Mouse (Mus musculus) liver, embryonic 11.5 days (tissue): Measurements from ENCODE around the gene Cox8a. TPM values are rescaled to one million over a fixed set of nuclear protein-coding genes. Genes with fewer than 3 reads are reported as not detected.

Experiments
- ATAC-seq: fragments of 200-750 bp; cut with Nextera tagmentation; replicated peaks from 2 replicates; pipeline ENCODE4 v1.8.0; 2017; ENCODE audit warnings: moderate number of reproducible peaks, mild to moderate bottlenecking, moderate TSS enrichment, moderate library complexity; ENCODE audit not compliant: low FRiP score
- DNase-seq: peaks from one replicate; pipeline ENCODE4 v3.0.0-alpha.2; 2017; ENCODE audit warnings: low spot score
- H3K27ac ChIP-seq: fragments of 300-500 bp; sonication (generic); 2 replicates; pipeline ENCODE4 v1.5.1; 2014; ENCODE audit warnings: mild to moderate bottlenecking, low read depth, low read length, control low read depth
- H3K27me3 ChIP-seq: fragments of 300-500 bp; sonication (generic); replicated peaks from 2 replicates; pipeline ENCODE4 v1.6.1; 2014; ENCODE audit warnings: low read length, mixed read lengths; ENCODE audit not compliant: control insufficient read depth, insufficient read depth
- H3K36me3 ChIP-seq: fragments of 300-500 bp; sonication (generic); 2 replicates; pipeline ENCODE4 v1.6.1; 2014; ENCODE audit warnings: mild to moderate bottlenecking, low read length, moderate library complexity, mixed read lengths; ENCODE audit not compliant: control insufficient read depth, insufficient read depth
- H3K4me1 ChIP-seq: fragments of 300-500 bp; sonication (generic); replicated peaks from 2 replicates; pipeline ENCODE4 v1.6.1; 2014; ENCODE audit warnings: low read length, mixed read lengths; ENCODE audit not compliant: control insufficient read depth, insufficient read depth
- H3K4me2 ChIP-seq: fragments of 300-500 bp; sonication (generic); 2 replicates; pipeline ENCODE4 v1.6.1; 2014; ENCODE audit warnings: mild to moderate bottlenecking, control low read depth, moderate library complexity
- H3K4me3 ChIP-seq: fragments of 300-500 bp; sonication (generic); 2 replicates; pipeline ENCODE4 v1.5.1; 2014; ENCODE audit warnings: low read depth, low read length, control low read depth
- H3K9ac ChIP-seq: fragments of 300-500 bp; sonication (generic); 2 replicates; pipeline ENCODE4 v1.6.1; 2014; ENCODE audit warnings: low read depth, low read length, control low read depth
- H3K9me3 ChIP-seq: fragments of 300-500 bp; sonication (generic); 2 replicates; pipeline ENCODE4 v1.6.1; 2016; ENCODE audit warnings: low read length, inconsistent platforms, mixed read lengths; ENCODE audit not compliant: control insufficient read depth
- WGBS: fragments of 180-500 bp; shearing (Covaris S2); extraction: QIAGEN DNeasy Blood & Tissue Kit; methylation state at CpG from one replicate; pipeline ENCODE4 v1.1.7; 2014; 5-methylcytosine and 5-hydroxymethylcytosine counted together
- polyA plus RNA-seq: library from polyadenylated mRNA; unstranded; fragments of >200 nt; fragmentation: Nextera tagmentation; extraction: Ambion mirVana; gene quantifications from 2 replicates; pipeline ENCODE4 v1.2.1, GENCODE M21; 2014

Gene Cox8a
- polyA plus RNA-seq, 1 experiment from 2014 or later: 1,108 TPM

DNA sequence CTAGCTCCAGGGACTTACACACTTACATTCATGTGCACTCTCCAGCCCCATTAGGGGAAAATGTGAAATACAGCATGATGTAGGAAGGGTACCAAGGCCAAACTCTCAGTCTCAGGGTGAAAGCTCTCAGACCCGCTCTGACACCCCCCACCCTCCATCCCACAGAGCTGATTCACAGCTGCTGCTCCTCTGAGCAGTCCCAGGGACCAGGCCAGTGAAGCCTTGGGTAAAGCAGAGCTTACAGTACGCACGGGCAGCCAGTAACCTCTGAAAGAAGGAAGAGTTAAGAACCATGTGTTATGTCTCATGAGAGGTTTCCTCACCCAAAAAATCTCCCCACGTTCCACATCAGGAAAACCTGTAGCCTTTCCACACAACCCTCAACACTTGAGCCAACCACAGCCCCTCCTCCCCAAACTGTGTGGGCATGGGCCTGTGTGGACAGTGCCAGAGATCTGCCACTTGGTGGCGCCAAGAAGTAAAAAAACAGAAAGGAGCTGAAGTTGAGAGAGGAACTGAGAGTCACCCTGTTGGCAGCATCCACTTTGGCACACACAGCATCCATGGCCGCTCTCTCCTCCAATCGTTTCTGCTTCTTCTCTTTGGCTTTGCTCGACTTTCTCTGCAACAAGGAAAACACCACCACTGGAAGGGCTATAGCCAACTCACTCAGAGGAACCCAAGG, 17.3 kb upstream of the Cox8a start:
- Histone ChIP-seq H3K4me3 (no peak overlapping the region), H3K9ac (no peak overlapping the region), H3K27ac (no peak overlapping the region), H3K4me2 (no peak overlapping the region), H3K36me3 (peaks cover 23% of the 10 kb centered on the region), H3K9me3 (no peaks in the 10 kb centered on the region), H3K27me3 (no peaks in the 10 kb centered on the region), H3K4me1 (peaks cover 3% of the 10 kb centered on the region)
- no peak for DNase-seq
- WGBS: 64% methylated on average over 8 of the region's 8 CpGs
- ATAC-seq: peak; percentile 64

DNA sequence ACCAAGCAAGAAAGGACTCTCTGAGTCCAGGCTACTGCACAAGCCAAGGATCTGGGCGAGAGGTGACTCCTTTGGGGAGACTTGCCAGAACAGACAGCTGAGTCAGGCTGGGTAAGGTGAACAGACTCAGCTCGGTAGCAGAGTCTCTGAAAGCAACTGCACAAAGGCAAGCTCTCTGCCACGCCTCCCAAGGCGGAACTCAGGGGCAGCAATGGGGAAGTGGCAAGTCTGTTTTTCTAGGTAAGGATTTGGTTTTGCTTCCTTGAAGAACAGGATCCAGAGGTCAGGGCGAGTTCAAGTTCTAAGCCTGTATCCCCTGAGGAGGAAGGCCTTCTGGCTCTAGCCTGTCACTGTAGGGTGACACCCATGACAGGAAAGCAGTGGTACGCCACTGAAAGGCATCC, 9.1 kb upstream of the Cox8a start:
- DNase-seq: no peak

DNA sequence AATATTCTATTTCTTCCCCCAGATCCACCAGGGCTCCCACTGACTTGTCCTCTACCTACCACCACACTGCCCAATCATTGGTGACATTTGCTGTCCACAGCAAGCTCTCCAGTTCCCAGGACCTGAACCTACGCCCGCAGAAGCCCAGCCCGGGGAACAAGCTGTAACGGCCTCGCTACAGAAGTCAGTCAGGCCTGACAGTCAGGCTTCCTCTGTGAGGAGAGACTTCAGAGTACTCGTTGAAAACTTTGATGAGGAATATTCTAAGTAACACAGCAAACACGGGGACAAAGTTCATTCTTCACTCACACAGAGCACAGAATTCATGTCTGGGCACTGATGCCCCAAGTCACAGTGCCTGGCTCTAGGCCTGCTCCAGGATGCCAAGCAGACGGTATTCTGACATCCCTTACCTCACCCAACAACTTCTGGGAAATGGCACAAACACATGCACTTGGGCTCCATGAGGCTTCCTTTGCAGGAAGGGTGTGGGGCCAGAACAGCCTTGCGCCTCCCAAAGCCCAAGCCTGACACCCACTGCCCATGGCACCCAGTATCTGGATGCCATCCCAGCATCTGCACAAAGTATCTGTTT, 7.8 kb upstream of the Cox8a start:
- H3K27me3 ChIP-seq: no peaks in the 10 kb centered on the region
- H3K36me3 ChIP-seq: peaks cover 33% of the 10 kb centered on the region
- H3K4me2 ChIP-seq: no peak overlapping the region
- 83% methylated on average over 9 of the region's 9 CpGs for WGBS
- no peak overlapping the region for H3K4me3 ChIP-seq
- H3K27ac ChIP-seq: no peak overlapping the region
- H3K9me3 ChIP-seq: no peaks in the 10 kb centered on the region
- DNase-seq (no peak), ATAC-seq (no peak)
- H3K4me1 ChIP-seq: no peaks in the 10 kb centered on the region
- H3K9ac ChIP-seq: no peak overlapping the region

More for the DNA sequence above, 9.1 kb upstream of the Cox8a start:
- Histone ChIP-seq H3K4me2 (no peak overlapping the region), H3K4me1 (no peaks in the 10 kb centered on the region), H3K36me3 (peaks cover 35% of the 10 kb centered on the region), H3K9me3 (no peaks in the 10 kb centered on the region), H3K27me3 (no peaks in the 10 kb centered on the region), H3K27ac (no peak overlapping the region), H3K9ac (no peak overlapping the region), H3K4me3 (no peak overlapping the region)
- no peak for ATAC-seq
- 70% methylated on average over 6 of the region's 6 CpGs for WGBS

DNA sequence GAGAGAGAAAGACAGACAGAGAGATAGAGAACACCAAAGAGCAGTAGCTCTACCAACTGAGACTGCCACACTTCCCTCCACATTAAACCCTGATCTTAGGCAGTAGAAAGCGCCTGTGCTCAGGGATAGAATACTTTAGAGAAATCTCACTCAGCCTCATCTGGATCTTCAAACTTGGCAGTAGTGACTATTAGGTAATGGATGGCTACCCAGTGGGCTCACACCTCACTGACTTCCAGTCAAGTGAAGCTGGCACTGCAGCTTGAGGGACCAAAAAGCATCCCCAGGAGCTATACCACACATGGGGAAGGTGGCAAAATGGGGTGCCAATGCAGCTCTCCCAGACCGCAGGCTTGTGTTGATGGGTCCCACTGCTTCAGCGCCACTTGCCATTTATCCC, 6.8 kb upstream of the Cox8a start:
- H3K27ac ChIP-seq: no peak overlapping the region
- no peak overlapping the region for H3K9ac ChIP-seq
- H3K4me1 ChIP-seq: no peaks in the 10 kb centered on the region
- no peaks in the 10 kb centered on the region for H3K9me3 ChIP-seq
- ATAC-seq: no peak
- no peak for DNase-seq
- H3K36me3 ChIP-seq: peaks cover 24% of the 10 kb centered on the region
- H3K4me3 ChIP-seq: no peak overlapping the region
- no peaks in the 10 kb centered on the region for H3K27me3 ChIP-seq
- no peak overlapping the region for H3K4me2 ChIP-seq
- WGBS: 84% methylated on average over 3 of the region's 3 CpGs

DNA sequence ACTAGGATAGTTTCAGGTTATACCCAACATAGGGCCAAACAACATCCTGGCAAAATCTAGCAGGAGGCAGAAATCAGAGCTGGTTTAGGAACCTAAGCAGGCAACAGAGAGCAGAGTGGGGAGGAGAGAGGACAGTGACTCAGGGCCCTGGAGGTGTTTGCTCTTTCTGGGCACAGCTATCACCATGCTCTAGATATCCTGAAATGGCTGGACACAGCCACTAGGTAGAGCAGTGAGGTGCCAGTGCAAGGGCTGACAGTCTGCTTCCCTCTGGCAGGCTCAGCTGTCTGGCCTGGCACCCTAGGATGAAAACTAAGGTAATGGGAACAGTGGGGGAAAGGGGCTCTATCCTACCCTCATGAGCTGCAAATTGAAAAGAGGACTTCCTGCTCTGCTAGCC, 6.1 kb upstream of the Cox8a start:
- no peak overlapping the region for H3K4me3 ChIP-seq
- H3K9me3 ChIP-seq: no peaks in the 10 kb centered on the region
- H3K4me2 ChIP-seq: no peak overlapping the region
- H3K27me3 ChIP-seq: no peaks in the 10 kb centered on the region
- H3K27ac ChIP-seq: no peak overlapping the region
- DNase-seq: no peak
- no peaks in the 10 kb centered on the region for H3K4me1 ChIP-seq
- peaks cover 21% of the 10 kb centered on the region; the same call in 1 of the 2 replicates for H3K36me3 ChIP-seq
- no peak overlapping the region for H3K9ac ChIP-seq
- no peak for ATAC-seq

DNA sequence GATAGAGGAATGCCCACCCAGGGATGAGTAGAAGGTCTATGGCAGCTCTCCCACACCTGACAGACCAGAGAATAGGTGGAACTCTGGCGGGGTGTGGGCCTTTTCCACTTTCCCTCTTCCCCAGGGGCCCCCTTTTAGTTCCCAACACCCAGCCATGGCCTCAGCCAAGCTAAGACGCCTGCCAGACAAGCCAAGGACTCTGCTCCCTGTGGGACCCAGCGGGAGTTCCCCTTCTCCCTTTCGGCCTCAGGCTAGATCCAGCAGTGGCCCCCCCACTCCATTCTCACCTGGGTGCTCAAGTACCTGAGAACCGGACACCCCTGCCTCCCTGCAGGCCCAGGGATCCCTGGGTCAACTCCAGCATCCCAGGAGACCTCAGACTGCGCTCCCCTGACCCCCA, 4.8 kb upstream of the Cox8a start:
- no peak for DNase-seq
- peaks cover 16% of the 10 kb centered on the region; the same call in 1 of the 2 replicates for H3K36me3 ChIP-seq
- ATAC-seq: no peak
- no peaks in the 10 kb centered on the region for H3K27me3 ChIP-seq
- H3K4me3 ChIP-seq: no peak overlapping the region
- H3K9ac ChIP-seq: no peak overlapping the region
- 84% methylated on average over 6 of the region's 6 CpGs for WGBS
- no peak overlapping the region for H3K4me2 ChIP-seq
- H3K9me3 ChIP-seq: no peaks in the 10 kb centered on the region
- H3K4me1 ChIP-seq: peaks cover 7% of the 10 kb centered on the region; the same call in 1 of the 2 replicates
- H3K27ac ChIP-seq: no peak overlapping the region

DNA sequence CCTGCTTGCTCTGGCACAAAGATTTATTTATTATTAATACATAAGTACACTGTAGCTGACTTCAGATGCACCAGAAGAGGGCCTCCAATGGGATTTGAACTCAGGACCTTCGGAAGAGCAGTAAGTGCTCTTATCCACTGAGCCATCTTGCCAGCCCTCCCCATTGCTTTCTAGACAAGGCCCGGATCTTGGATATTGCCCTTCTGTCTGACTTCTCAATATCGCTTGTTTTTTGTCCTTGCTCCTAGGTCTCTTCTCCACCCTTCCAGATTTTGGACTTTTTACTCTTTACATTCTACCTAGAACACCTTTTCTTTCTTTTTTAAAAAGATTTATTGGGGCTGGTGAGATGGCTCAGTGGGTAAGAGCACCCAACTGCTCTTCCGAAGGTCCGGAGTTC, 1.3 kb upstream of the Cox8a start:
- Histone ChIP-seq H3K9ac (no peak overlapping the region), H3K4me2 (no peak overlapping the region; the same call in 1 of the 2 replicates), H3K9me3 (no peaks in the 10 kb centered on the region), H3K27me3 (no peaks in the 10 kb centered on the region), H3K4me3 (no peak overlapping the region), H3K27ac (no peak overlapping the region), H3K36me3 (peaks cover 11% of the 10 kb centered on the region), H3K4me1 (peaks cover 19% of the 10 kb centered on the region)
- no peak for ATAC-seq
- no peak for DNase-seq
- 87% methylated on average over 5 of the region's 5 CpGs for WGBS

DNA sequence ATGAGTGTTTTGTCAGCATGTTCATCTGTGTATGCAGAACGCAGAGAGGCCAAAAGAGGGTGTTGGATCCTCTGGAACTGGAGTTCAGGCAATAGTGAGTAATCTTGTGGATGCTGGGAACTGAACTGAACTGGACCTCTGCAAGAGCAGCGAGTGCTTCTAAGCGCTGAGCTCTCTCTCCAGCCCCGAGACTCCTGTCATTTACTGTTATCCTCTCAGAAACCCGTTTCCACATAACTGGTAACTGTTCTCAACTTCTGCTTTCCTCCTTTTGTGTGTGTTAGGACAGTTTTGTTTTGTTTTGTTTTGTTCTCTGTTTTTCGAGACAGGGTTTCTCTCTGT, 481 bp upstream of the Cox8a start:
- Histone ChIP-seq H3K9ac (peak overlapping the region; percentile 65), H3K27me3 (no peaks in the 10 kb centered on the region), H3K4me3 (peak overlapping the region; percentile 83), H3K4me1 (peaks cover 19% of the 10 kb centered on the region), H3K9me3 (no peaks in the 10 kb centered on the region), H3K36me3 (peaks cover 13% of the 10 kb centered on the region), H3K4me2 (peak overlapping the region; percentile 87), H3K27ac (peak overlapping the region; percentile 11; the same call in 1 of the 2 replicates)
- DNase-seq: no peak
- 8% methylated on average over 6 of the region's 6 CpGs for WGBS
- ATAC-seq: peak; percentile 21; the same call in 1 of the 2 replicates

DNA sequence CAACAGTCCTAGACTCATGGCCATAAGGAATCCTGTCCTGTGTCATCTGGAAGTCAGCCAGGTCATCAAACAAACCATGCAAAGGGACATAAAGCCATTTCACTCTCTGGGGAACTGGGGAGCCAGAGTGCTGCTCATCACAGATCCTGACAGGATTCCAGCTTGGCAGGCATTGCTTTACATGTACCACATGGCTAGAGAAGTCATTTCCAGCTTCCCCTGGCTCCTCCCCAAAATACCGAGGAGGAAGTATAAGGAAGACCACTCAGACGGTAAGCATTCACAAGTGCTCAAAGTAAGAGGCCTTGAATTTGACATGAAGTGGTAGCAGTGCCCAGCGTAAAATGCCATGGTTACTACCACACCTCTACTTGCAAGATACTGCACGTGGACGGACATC, 2.9 kb downstream of the Cox8a start:
- peaks cover 17% of the 10 kb centered on the region for H3K36me3 ChIP-seq
- no peak overlapping the region for H3K4me3 ChIP-seq
- WGBS: 82% methylated on average over 5 of the region's 5 CpGs
- H3K4me2 ChIP-seq: no peak overlapping the region
- no peak for DNase-seq
- no peak overlapping the region for H3K9ac ChIP-seq
- no peak overlapping the region for H3K27ac ChIP-seq
- H3K27me3 ChIP-seq: no peaks in the 10 kb centered on the region
- no peak for ATAC-seq
- H3K4me1 ChIP-seq: peaks cover 19% of the 10 kb centered on the region
- no peaks in the 10 kb centered on the region for H3K9me3 ChIP-seq
